Mouse (Mus musculus) ovary, postnatal 14 days (tissue): Measurements from ENCODE around the gene Ccnc.
A peak's percentile ranks its signal among the peaks of the same experiment; 100 is the strongest.

Experiments
- DNase-seq: peaks from one replicate; pipeline ENCODE4 v3.0.0; 2022; ENCODE audit warnings: low spot score

Gene Ccnc

GRCm38 (mm10) chr4:21727615-21728165 is at the start of gene Ccnc:
Gene Ccnc, plus strand, starts transcription at chr4:21727701.
- peak; percentile 85 for DNase-seq

- no peak for DNase-seq
Observed at GRCm38 (mm10) chr4:21678101-21678974, 49.2 kb upstream of the Ccnc start.

GRCm38 (mm10) chr4:21678975-21679623 is 48.4 kb upstream of the Ccnc start:
- DNase-seq, result no peak

GRCm38 (mm10) chr4:21679624-21680480 is 47.6 kb upstream of the Ccnc start:
- no peak for DNase-seq

GRCm38 (mm10) chr4:21680971-21681370 is 46.5 kb upstream of the Ccnc start:
- DNase-seq, result no peak

GRCm38 (mm10) chr4:21682421-21683150 is 44.9 kb upstream of the Ccnc start:
- DNase-seq, result no peak

GRCm38 (mm10) chr4:21684341-21684970 is 43.0 kb upstream of the Ccnc start:
- DNase-seq, result no peak

- no peak for DNase-seq
Observed at GRCm38 (mm10) chr4:21685595-21686091, 41.9 kb upstream of the Ccnc start, which contains the start of gene Prdm13. Gene Prdm13, minus strand, starts transcription at chr4:21685963.

GRCm38 (mm10) chr4:21686416-21686815 is 41.1 kb upstream of the Ccnc start:
- DNase-seq, result no peak

GRCm38 (mm10) chr4:21686934-21687333 is 40.6 kb upstream of the Ccnc start:
- DNase-seq, result no peak

GRCm38 (mm10) chr4:21687783-21688702 is 39.5 kb upstream of the Ccnc start:
- DNase-seq, result no peak

- DNase-seq, result no peak
Observed at GRCm38 (mm10) chr4:21688703-21689200, 38.7 kb upstream of the Ccnc start.

GRCm38 (mm10) chr4:21689492-21689941 is 38.0 kb upstream of the Ccnc start:
- no peak for DNase-seq

- DNase-seq, result no peak
Observed at GRCm38 (mm10) chr4:21690221-21690620, 37.3 kb upstream of the Ccnc start.

GRCm38 (mm10) chr4:21695638-21696254 is 31.8 kb upstream of the Ccnc start:
- no peak for DNase-seq

- DNase-seq, result no peak
Observed at GRCm38 (mm10) chr4:21705046-21705445, 22.5 kb upstream of the Ccnc start.

GRCm38 (mm10) chr4:21712147-21712546 is 15.4 kb upstream of the Ccnc start:
- peak; percentile 83 for DNase-seq

GRCm38 (mm10) chr4:21722752-21723334 is 4.7 kb upstream of the Ccnc start:
- no peak for DNase-seq
